Mouse (Mus musculus) embryo, embryonic 11.5 days (tissue): ENCODE measurements around the gene 1190005I06Rik.

Source experiments
- DNase-seq: peaks from one replicate; pipeline ENCODE4 v3.0.0-alpha.2; 2012; ENCODE audit warnings: low read depth, low spot score

The 1190005I06Rik gene

DNA sequence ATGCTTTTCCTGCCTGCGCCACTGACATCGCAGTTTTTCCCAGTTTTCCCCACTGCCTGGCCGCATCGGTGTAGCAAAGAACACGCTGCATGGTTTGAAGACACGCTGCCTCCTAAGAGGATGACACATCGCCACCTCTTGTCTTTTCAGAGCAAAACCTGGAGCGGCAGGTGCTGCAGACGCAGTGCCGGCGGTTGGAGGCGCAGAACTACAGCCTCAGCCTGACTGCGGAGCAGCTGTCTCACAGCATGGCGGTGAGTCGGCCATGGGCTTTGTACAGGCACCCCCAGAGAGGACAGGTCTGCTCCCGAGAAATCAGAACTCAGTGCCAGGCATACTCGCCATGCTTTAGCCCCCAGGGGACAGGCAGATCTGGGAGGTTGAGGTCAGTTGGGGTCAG, 69.6 kb downstream of the 1190005I06Rik start:
- no peak for DNase-seq

DNA sequence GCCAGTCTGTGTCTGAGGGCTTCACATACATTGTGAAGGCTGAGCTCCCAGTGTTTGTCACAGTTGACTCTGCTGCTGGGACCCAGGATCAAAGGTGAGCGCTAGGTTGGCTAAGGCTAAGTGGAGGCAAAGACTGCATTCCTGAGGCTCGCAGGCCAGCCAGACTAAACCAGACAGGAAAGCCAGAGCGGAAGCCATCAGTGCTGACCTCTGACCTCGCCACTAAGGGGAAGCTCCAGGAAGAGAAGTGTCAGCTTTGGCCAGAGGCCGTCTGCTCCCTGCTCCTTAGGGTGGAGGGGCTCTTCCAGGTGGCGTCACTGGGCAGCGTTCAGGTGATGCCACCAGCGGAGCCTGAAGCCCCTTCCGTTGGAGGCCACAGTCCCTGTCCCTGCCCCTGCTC, 71.6 kb downstream of the 1190005I06Rik start:
- DNase-seq, result no peak

DNA sequence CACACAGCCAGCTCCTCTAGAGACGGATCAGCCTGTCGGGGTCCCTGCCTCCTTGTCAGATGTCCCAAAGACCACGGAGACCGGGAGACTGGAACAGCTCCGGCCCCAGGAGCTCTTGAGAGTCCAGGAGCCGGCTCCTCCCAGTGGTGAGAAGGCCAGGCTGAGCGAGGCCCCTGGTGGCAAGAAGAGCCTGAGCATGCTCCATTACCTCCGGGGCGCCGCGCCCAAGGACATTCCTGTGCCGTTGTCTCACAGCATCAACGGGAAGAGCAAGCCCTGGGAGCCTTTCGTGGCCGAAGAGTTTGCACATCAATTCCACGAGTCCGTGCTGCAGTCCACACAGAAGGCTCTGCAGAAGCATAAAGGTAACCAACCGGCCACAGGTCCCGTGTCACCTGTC, 72.5 kb downstream of the 1190005I06Rik start:
- no peak for DNase-seq

DNA sequence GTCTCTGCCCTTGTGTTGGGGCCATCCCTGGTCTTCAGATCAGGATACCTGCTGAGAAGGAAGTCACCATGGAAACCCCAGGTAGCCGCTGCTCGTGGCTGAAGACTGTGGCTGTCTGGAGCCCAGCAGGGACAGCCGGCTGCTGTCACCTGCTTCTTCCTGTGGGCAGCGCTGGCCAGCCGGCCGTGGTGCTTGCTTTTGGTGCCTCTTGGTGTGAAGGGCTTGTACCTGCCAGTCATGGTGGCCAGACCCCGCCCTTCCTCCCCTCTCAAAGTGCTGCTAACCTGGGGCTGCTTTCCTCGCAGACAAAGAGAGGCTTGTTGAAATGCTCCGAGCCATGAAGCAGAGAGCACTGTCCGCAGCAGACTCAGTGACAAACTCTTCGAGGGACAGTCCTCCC, 73.6 kb downstream of the 1190005I06Rik start:
- no peak for DNase-seq

DNA sequence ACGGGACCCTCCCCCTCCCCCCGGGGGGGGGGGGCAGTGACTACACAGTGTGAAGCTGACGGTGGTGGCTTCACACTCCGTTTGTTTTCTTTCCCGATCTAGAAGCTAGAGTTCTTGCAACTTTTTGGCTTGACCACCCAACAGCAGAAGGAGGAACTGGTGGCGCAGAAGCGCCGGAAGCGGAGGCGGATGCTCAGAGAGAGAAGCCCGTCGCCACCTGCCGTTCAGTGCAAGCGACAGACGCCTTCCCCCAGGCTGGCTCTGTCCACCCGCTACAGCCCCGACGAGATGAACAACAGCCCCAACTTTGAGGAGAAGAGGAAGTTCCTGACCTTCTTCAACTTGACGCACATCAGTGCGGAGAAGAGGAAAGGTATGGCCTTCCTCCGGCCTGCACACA, 74.9 kb downstream of the 1190005I06Rik start:
- no peak for DNase-seq

- no peak for DNase-seq
Observed at GRCm38 (mm10) chr8:120571561-120571960, 75.9 kb downstream of the 1190005I06Rik start.

DNA sequence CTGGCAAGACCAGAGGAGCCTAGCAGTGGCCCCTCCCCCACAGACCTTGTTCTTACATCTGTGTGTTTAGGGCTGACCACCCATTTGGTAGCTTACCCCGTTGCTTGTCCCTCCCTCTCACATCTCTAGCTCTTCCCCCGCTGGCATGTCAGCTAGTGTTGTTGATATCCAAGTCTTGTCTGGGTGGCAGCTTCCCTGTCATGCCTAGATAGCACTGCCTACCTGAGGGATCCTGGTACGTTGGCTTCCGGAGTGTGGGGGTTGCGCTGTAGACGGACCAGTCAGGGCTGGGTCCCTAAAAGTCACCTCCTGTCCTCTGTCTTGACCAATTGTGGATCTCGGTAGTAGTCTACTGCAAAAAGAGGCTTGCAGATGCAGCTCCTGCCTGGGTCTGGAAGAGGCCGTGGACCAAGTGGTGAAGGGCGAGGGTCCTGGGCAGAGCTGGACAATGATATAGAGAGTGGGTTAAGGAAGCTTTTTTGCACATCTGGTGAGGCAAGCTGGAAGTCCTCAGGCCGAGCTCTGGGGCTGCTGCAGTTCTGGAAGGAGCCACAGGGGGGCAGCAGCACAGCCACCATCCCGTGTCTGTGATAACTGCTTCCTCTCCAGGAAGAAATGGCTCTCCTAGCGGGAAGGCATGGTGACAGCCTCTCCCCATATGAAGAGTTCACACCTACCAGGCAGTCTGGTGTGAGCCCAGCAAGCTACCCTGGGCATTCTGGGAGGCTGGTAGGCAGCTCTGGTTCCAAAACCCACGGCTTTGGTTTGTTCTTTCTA, 77.3 kb downstream of the 1190005I06Rik start:
- no peak for DNase-seq

GRCm38 (mm10) chr8:120569123-120569522, 78.3 kb downstream of the 1190005I06Rik start:
- DNase-seq, result no peak

- DNase-seq, result no peak
Observed at GRCm38 (mm10) chr8:120568164-120568798, 79.2 kb downstream of the 1190005I06Rik start.

- DNase-seq, result no peak
Observed at GRCm38 (mm10) chr8:120567731-120568130, 79.7 kb downstream of the 1190005I06Rik start.

DNA sequence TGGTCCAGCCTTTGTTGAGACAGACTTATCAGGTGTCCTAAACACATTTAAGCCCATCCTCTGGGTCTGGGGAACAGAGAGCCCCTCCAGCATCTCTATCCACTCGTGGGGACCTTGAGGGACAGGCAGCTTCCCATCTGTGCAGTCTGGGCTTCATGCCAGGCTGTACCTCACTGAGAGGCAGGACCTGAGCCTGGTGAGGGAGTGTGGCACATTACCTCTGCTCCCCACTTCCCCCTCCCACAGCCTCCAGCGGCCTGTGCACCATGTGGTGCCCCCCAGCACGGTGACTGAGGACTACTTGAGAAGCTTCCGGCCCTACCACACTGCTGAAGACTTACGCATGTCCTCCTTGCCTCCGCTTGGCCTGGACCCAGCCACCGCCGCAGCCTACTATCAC, 80.8 kb downstream of the 1190005I06Rik start:
- DNase-seq, result no peak

- DNase-seq, result no peak
Observed at GRCm38 (mm10) chr8:120565151-120565711, 82.2 kb downstream of the 1190005I06Rik start.

DNA sequence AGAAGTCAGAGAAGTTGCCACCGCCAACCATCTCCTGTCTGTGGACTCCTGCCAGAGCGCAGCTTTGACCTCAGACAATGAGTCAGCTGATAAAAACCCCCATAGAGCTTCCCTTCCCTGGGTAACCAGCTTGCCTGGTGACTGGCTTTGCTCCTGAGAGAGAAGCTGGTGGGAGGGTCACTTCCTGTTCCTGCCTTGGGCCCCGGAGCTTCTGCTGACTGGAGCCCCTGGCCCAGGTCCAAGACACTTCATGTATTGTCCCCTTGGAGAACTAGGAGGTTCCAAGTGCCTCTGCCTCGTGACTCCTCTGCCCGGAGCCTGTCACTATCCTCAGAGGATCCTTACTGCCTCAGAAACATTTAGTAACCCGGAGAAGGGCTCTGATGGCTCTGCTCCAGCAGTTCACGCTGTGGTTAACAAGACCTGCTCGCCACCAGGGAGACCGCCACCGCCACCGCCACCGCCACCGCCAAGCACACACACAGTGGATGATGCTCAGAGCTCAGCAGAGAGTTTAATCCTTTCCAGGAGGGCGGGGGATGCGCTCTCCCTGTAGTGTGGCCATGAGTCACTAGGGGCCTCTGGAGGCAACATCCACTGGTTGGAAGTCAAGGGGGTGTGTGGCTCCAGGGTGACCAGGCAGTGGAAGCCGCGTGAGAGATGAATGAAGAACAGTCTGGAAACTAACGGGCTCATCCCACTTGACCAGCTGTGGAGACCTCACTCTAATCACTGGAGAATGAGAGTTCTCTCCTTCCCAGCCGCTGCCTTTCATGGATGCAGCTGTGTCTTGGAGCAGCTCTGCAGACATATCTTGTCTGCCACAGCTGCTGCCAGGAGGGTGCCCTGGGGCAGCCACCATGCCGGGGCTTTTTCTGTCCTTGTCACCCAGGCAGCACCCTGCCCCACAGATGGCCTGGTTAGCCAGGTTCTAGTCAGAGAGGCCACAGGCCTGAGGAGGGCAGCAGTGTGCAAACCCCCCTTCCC, 83.3 kb downstream of the 1190005I06Rik start:
- no peak for DNase-seq

- no peak for DNase-seq
Observed at GRCm38 (mm10) chr8:120563348-120563724, 84.1 kb downstream of the 1190005I06Rik start.

DNA sequence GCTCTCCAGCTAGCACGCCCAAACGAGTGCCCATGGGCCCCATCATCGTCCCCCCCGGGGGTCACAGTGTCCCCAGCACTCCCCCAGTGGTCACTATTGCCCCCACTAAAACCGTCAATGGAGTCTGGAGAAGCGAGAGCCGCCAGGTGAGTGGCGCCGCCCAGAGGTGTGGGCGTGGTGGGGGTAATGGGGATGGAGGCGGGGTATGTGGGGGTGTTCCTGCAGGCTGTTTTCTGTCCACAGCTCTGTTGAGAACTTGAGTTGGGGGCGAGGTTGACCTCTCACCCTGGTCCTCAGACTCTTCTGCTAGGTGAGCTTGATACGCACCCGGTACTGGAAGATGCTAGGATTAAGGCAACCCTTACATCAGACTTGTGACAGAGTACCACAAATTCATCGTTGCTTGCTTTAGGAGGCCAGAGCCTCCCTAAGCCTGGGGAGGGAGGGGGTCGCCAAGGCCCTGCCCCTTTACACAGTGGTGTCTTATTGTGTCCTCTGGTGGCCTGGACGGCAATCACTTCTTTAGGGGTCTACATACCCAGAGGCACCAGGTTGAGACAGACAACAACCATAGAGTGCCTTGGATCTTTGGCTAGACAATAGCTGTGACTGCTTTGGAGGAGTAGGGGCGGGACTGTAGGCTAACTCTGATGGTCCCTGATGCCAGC, 84.6 kb downstream of the 1190005I06Rik start:
- no peak for DNase-seq

- no peak for DNase-seq
Observed at GRCm38 (mm10) chr8:120561539-120562435, 85.6 kb downstream of the 1190005I06Rik start.

DNA sequence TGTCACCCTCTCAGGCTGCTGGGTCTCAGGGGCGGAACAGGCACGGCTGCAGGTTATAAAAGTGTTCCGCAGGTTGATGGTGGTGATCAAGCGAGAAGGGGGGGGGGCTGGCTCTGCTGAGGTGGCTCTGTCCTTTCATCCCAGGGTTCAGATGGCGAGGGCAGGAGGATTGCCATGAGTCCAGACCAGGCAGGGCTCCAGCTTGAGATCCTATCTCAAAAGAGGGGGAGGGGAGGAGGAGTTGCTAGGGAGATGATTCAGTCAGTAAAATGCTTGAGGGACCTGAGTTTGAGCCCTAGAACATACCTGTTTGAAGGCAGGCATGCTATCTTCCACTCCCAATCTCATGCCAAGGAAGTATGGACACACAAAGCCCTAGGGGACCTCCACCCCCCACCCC, 86.9 kb downstream of the 1190005I06Rik start:
- no peak for DNase-seq

GRCm38 (mm10) chr8:120559654-120560053, 87.8 kb downstream of the 1190005I06Rik start:
- no peak for DNase-seq
